Mouse (Mus musculus) frontal cortex, adult 2 months (tissue): ENCODE results near the gene Pgam2. TPM values are rescaled to one million over a fixed set of nuclear protein-coding genes. Genes with fewer than 3 reads are reported as not detected.
A peak's percentile ranks its signal among the peaks of the same experiment; 100 is the strongest.

Experiments used
- DNase-seq, 2 experiments: peaks; one replicate each; pipeline ENCODE4 v3.0.0; 2022; ENCODE audit warnings: low spot score in 1 of 2; ENCODE audit errors: extremely low spot score in 1 of 2
- polyA plus RNA-seq: library from polyadenylated mRNA; depleted of rRNA; stranded (reverse); fragments of >200 nt; gene quantifications from 2 replicates; pipeline ENCODE4 v1.2.3, GENCODE M21; 2012; rRNA removed

The Pgam2 gene
- polyA plus RNA-seq, 1 experiment = 11.0 TPM

GRCm38 (mm10) chr11:5782199-5782944 is 21.2 kb downstream of the Pgam2 start:
- DNase-seq = no peak

GRCm38 (mm10) chr11:5780035-5780499 is 23.5 kb downstream of the Pgam2 start:
- no peak for DNase-seq

DNA sequence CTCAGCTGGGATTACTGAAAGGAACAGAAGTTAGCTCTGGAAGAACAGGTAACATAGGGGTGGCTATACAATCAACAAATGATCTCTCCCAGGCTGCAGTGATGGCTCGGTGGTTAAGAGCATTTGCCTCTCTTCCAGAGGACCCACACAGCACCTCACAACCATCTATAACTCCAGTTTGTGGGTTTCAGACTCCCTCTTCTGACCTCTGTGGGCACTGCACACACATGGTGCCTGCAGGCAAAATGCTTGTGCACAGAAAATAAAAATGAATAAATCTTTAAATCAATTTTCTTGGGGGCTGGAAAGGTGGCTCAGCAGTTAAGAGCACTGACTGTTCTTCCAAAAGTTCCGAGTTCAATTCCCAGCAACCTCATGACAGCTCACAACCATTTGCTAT is 25.1 kb downstream of the Pgam2 start:
- DNase-seq = no peak

DNA sequence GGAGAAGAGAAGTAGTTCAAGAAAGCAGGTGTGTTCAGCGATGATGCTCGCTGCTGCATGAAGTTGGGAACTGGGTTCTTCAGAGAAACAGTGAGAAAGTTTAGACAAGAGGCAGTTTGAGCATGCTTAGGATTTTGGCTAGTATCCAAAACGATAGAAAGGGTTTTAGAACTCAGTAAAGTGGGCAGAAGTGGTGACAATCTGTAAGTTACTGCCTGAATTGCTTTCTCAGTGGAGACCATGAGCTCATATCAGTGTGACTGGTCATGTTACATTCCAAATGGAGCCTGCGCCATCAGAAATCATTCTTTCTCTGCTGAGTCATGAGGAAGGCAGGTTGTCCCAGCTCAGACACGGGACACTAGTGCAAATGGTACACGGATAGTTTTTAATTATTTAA is 37.5 kb downstream of the Pgam2 start:
- DNase-seq = no peak

DNA sequence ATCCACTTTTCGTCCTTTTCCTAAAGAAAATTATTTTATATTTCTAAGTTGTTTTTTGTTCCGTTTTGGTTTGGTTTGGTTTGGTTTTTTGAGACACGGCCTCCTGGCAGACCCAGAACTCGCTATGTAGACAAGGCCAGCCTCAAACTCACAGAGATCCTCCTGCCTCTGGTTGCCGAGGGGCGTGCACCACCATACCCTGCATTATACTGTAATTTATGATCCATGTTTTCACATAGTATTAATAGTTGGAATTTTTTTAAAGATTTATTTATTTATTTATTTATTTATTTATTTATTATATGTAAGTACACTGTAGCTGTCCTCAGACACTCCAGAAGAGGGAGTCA is 40.9 kb downstream of the Pgam2 start:
- DNase-seq = no peak

- DNase-seq = peak; percentile 70 to 94
These were observed 41.5 kb downstream of the Pgam2 start, which contains the start of gene Urgcp for GRCm38 (mm10) chr11:5761820-5762632. Urgcp (minus strand) TSS chr11:5762376.

DNA sequence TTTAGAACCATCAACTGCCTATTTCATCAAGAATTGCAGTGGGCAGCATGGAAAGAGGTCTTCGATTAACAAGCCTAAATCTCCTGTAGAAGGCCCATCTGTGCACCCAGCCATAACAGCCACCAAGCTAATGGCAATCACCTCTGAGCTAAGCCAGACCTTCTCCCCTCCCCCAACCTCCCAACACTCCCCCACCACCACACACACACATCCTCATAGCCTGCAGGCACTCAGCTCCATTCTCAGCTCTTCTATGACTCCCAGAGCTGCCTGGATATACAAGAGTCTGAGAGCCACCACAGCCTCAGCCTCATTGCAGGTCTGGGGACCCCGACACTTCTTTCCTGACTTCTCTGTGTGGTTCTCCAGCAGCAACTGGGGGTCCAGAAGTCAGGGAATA is 49.8 kb downstream of the Pgam2 start:
- DNase-seq = no peak

Other genes starting within 250 kb of the Pgam2 start
- not detected in 2 replicates for gene Ankrd36, start 234.0 kb downstream of the Pgam2 start, polyA plus RNA-seq
- 95.5 and 98.3 TPM in 2 replicates for gene Mrps24, start 88.1 kb downstream of the Pgam2 start, polyA plus RNA-seq
- gene Urgcp, start 41.4 kb downstream of the Pgam2 start, polyA plus RNA-seq = 33.8 and 34.4 TPM in 2 replicates
- gene Dbnl, start 15.2 kb downstream of the Pgam2 start, polyA plus RNA-seq = 74.8 and 85.2 TPM in 2 replicates
- gene Polm, start 34.3 kb upstream of the Pgam2 start, polyA plus RNA-seq = 10.8 and 15.9 TPM in 2 replicates
- gene Aebp1, start 58.2 kb upstream of the Pgam2 start, polyA plus RNA-seq = 15.8 and 20.3 TPM in 2 replicates
- gene Pold2, start 74.6 kb upstream of the Pgam2 start, polyA plus RNA-seq = 28.1 and 28.8 TPM in 2 replicates
- not detected in 2 replicates for gene Myl7, start 95.0 kb upstream of the Pgam2 start, polyA plus RNA-seq
- gene Gck, start 146.3 kb upstream of the Pgam2 start, polyA plus RNA-seq = 0.97 and 1.1 TPM in 2 replicates
- gene Ykt6, start 152.0 kb upstream of the Pgam2 start, polyA plus RNA-seq = 61.1 and 61.9 TPM in 2 replicates